Mouse (Mus musculus) mouse trophoblast stem cell (cell line): ENCODE measurements at regions not wholly inside any gene's neighbourhood (a gene's known extent, or its start where the extent isn't known, plus 50 kb on each side); places are given as distances from the start of the nearest gene placed in this dataset.

Source experiments
- in situ Hi-C, 2 experiments: fragments of 300-500 bp; cut with MseI, MboI; formaldehyde crosslinking; loops; 2 replicates in 1 of 2; 3 replicates in 1 of 2; pipeline ENCODE4 v1.15.1; 2025

DNA sequence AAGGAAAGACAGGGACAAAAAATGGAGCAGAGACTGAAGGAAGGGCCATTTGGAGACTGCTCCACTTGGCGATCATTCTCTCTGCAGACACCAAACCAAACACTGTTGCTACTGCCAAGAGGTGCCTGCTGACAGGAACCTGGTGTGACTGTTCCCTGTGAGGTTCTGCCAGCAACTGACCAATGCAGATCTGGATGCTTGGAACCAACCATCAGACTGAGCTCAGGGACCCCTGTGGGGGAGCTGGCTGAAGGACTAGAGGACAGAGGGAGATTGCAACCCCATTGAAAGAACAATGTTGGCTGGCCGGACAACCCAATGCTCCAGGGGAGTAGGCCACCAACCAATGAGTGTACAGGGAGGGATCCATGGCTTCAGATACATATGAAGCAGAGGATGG, 139.2 kb upstream of the Cep126 start:
- in situ Hi-C loops: no loop called here

DNA sequence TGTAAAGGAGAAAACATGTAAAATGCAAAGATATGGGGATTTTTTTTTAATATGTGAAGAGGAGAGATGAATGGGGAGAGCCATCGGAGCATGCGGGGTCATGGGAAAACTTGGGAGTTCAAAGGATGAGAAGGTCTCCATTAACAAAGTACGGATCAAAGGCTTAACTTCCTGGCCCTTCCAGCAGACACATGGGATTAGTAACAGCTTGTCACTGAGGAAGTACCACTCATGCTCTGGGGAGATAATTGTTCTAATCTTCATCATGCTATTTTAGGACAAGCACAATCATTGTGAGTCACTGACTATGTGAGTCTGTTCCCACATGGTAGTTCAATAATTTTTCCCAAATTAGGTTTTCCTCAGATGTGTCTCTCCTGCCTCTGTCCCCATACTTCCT, 115.4 kb upstream of the Cep126 start:
- in situ Hi-C loops: loop anchor here in 1 of 2 experiments (25.0 kb wide), 1 partner anchor 713 kb away; the partner anchor contains the start of gene Gm16485

DNA sequence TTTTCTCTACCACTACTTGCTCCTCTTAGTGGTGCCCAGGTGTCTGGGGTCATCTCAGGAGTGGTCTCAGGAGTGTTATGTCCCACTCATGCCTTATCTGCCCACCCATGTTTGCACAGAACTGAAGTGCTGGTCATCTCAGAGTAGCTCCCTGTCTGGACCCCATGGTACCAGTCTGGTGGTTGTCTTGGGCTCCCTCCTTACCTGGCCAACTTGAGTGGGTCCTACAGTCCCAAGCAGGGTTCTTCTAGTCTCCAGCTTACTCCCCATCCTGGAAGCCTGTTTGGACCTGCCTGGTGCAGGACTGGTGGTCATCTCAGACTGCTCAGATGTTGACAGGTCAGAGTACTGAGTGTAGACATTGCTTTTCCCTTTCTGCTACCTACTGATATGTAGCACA, 94.0 kb upstream of the Cep126 start:
- in situ Hi-C loops: loop anchor here in 1 of 2 experiments (25.0 kb wide), 1 partner anchor 734 kb away; the partner anchor contains the start of gene Gm16485

DNA sequence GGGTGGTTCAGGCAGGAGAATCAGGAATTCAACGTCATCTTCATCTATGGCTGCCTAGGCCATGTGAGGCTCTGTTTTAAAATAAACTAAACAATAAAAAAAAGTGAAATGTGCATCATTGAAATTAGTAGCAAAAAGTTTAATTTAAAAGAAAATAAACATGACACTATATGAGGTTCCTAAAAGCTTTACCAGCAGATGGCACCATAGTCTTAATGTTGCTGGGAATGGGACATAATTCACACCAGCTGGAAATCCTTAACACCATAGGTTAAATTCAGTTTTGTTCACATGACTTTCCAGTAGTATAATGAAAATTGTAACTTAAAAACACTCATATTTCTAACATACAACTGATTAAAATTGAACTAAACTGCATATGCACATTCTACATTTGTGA, 92.3 kb upstream of the Cep126 start:
- in situ Hi-C loops: loop anchor here in 1 of 2 experiments (25.0 kb wide), 1 partner anchor 736 kb away; the partner anchor contains the start of gene Gm16485

DNA sequence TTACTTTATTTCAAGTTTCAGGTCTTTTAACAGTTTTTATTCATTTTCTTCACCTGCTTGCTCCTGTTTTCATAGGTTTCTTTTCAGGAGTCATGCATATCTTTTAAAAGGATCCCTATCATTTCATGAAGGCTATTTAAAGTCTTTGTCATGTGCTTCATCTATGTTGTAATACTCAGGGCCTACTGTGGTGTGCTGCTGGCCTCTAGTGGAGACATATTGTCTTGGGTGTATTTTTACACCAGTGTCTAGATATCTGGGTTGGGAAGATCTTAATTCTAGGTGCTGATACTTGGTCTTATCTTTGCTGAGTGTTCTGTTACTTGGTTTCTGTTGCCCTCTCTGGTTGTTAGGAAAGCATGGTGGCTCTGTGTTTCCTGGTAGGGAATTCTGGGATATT, 74.8 kb upstream of the Cep126 start:
- in situ Hi-C loops: no loop called here

DNA sequence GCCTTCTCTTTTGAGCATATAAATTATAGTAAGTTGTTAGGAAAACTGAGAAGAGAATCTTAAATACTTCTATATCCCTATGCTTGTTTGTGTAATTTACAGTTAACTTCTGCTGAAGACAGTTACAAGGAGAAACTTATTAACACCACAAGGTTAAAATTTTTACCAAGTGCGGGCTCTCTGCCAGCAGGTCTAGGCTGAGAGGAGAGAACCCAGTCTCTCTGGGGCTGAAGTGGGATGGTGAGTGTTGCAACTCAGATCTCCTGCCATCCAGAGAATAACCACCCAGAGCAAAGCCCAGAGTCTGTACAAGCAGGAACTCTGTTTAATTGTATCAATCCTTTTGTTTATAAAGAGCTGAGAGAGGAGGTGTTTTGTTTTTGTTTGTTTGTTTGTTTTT, 51.3 kb upstream of the Cep126 start:
- in situ Hi-C loops: no loop called here
